Mouse (Mus musculus): ENCODE measurements around the gene Antxrl. TPM values are rescaled to one million over a fixed set of nuclear protein-coding genes. Genes with fewer than 3 reads are reported as not detected.

The Antxrl gene
- polyA plus RNA-seq, 1 experiment from 2014 or later: not detected

- H3K4me2 ChIP-seq (replicated peaks; ENCODE audit: low read depth): no peak overlapping the region
Measured at GRCm38 (mm10) chr14:34078293-34078692, 25.8 kb downstream of the Antxrl start.

GRCm38 (mm10) chr14:34080321-34080997 lies 28.0 kb downstream of the Antxrl start:
- peak; percentile 84 for ATAC-seq (ENCODE audit: low FRiP score, low TSS enrichment)
- TF ChIP-seq EP300 (optimal IDR thresholded peaks at IDR 0.05) (no peak), CTCF (IDR thresholded peaks at IDR 0.05; ENCODE audit: low read depth) (peak; percentile 98)
- no peaks in the 10 kb centered on the region for H3K4me1 ChIP-seq (replicated peaks; ENCODE audit: control insufficient read depth, insufficient read depth)

More at GRCm38 (mm10) chr14:34078293-34078692, 25.8 kb downstream of the Antxrl start:
- WGBS: 69% methylated on average over 4 of the region's 4 CpGs
- no peak overlapping the region for H3K27ac ChIP-seq (replicated peaks)
- H3K9me3 ChIP-seq (ENCODE audit: control insufficient read depth, low read length): no peaks in the 10 kb centered on the region
- H3K9ac ChIP-seq (ENCODE audit: low read length): no peak overlapping the region
- H3K36me3 ChIP-seq (ENCODE audit: control insufficient read depth, insufficient read depth, low read length): no peaks in the 10 kb centered on the region
- no peaks in the 10 kb centered on the region for H3K27me3 ChIP-seq (ENCODE audit: control insufficient read depth, insufficient read depth, low read length)
- DNase-seq (ENCODE audit: low spot score): no peak
- H3K4me1 ChIP-seq (replicated peaks; ENCODE audit: control insufficient read depth, insufficient read depth): no peaks in the 10 kb centered on the region
- no peak for ATAC-seq (ENCODE audit: low FRiP score, low TSS enrichment)
- no peak for TF ChIP-seq CTCF (IDR thresholded peaks at IDR 0.05; ENCODE audit: low read depth)
- no peak for TF ChIP-seq EP300 (optimal IDR thresholded peaks at IDR 0.05)
- no peak overlapping the region for H3K4me3 ChIP-seq (ENCODE audit: low read depth, low read length)

GRCm38 (mm10) chr14:34085731-34086130 lies 33.2 kb downstream of the Antxrl start, which contains the start of gene Anxa8:
TSS of gene Anxa8 (plus strand) at chr14:34085981.
- Histone ChIP-seq H3K4me2 (replicated peaks; ENCODE audit: low read depth) (peak within 1 kb of the TSS; percentile 34), H3K9ac (ENCODE audit: low read length) (peak within 1 kb of the TSS; percentile 27; the same call in 1 of the 2 replicates), H3K4me3 (ENCODE audit: low read depth, low read length) (peak within 1 kb of the TSS; percentile 17), H3K27ac (replicated peaks) (no peak within 1 kb of the TSS), H3K27me3 (ENCODE audit: control insufficient read depth, insufficient read depth, low read length) (no peaks in the 10 kb centered on the region), H3K4me1 (replicated peaks; ENCODE audit: control insufficient read depth, insufficient read depth) (no peaks in the 10 kb centered on the region), H3K36me3 (ENCODE audit: control insufficient read depth, insufficient read depth, low read length) (no peaks in the 10 kb centered on the region), H3K9me3 (ENCODE audit: control insufficient read depth, low read length) (no peaks in the 10 kb centered on the region)
- DNase-seq (ENCODE audit: low spot score) (peak; percentile 58), ATAC-seq (ENCODE audit: low FRiP score, low TSS enrichment) (peak; percentile 72; the same call in 1 of the 2 replicates)
- WGBS: 20% methylated on average over 4 of the region's 4 CpGs
- TF ChIP-seq CTCF (IDR thresholded peaks at IDR 0.05; ENCODE audit: low read depth) (no peak), EP300 (optimal IDR thresholded peaks at IDR 0.05) (no peak)

More at GRCm38 (mm10) chr14:34080321-34080997, 28.0 kb downstream of the Antxrl start:
- H3K36me3 ChIP-seq (ENCODE audit: control insufficient read depth, insufficient read depth, low read length): no peaks in the 10 kb centered on the region
- H3K9me3 ChIP-seq (ENCODE audit: control insufficient read depth, low read length): no peaks in the 10 kb centered on the region
- no peaks in the 10 kb centered on the region for H3K27me3 ChIP-seq (ENCODE audit: control insufficient read depth, insufficient read depth, low read length)
- DNase-seq (ENCODE audit: low spot score): peak; percentile 85
- no peak overlapping the region for H3K27ac ChIP-seq (replicated peaks)
- H3K4me2 ChIP-seq (replicated peaks; ENCODE audit: low read depth): no peak overlapping the region
- no peak overlapping the region for H3K4me3 ChIP-seq (ENCODE audit: low read depth, low read length)
- 14% methylated on average over 11 of the region's 11 CpGs for WGBS
- H3K9ac ChIP-seq (ENCODE audit: low read length): no peak overlapping the region

- H3K27me3 ChIP-seq (ENCODE audit: control insufficient read depth, insufficient read depth, low read length): no peaks in the 10 kb centered on the region
- no peaks in the 10 kb centered on the region for H3K4me1 ChIP-seq (replicated peaks; ENCODE audit: control insufficient read depth, insufficient read depth)
- no peak overlapping the region for H3K27ac ChIP-seq (replicated peaks)
- H3K4me3 ChIP-seq (ENCODE audit: low read depth, low read length): peak overlapping the region; percentile 17
- WGBS: 44% methylated on average over 3 of the region's 4 CpGs
- H3K4me2 ChIP-seq (replicated peaks; ENCODE audit: low read depth): peak overlapping the region; percentile 34
- no peaks in the 10 kb centered on the region for H3K36me3 ChIP-seq (ENCODE audit: control insufficient read depth, insufficient read depth, low read length)
- TF ChIP-seq CTCF (IDR thresholded peaks at IDR 0.05; ENCODE audit: low read depth) (no peak), EP300 (optimal IDR thresholded peaks at IDR 0.05) (no peak)
- H3K9ac ChIP-seq (ENCODE audit: low read length): peak overlapping the region; percentile 27; the same call in 1 of the 2 replicates
- ATAC-seq (ENCODE audit: low FRiP score, low TSS enrichment): no peak
- H3K9me3 ChIP-seq (ENCODE audit: control insufficient read depth, low read length): no peaks in the 10 kb centered on the region
- no peak for DNase-seq (ENCODE audit: low spot score)
Measured at GRCm38 (mm10) chr14:34086806-34087205, 34.3 kb downstream of the Antxrl start.

- Histone ChIP-seq H3K4me3 (ENCODE audit: low read depth, low read length) (no peak overlapping the region), H3K4me2 (replicated peaks; ENCODE audit: low read depth) (no peak overlapping the region), H3K4me1 (replicated peaks; ENCODE audit: control insufficient read depth, insufficient read depth) (no peaks in the 10 kb centered on the region), H3K9me3 (ENCODE audit: control insufficient read depth, low read length) (no peaks in the 10 kb centered on the region), H3K36me3 (ENCODE audit: control insufficient read depth, insufficient read depth, low read length) (no peaks in the 10 kb centered on the region), H3K27ac (replicated peaks) (no peak overlapping the region), H3K9ac (ENCODE audit: low read length) (no peak overlapping the region), H3K27me3 (ENCODE audit: control insufficient read depth, insufficient read depth, low read length) (no peaks in the 10 kb centered on the region)
- TF ChIP-seq EP300 (optimal IDR thresholded peaks at IDR 0.05) (no peak), CTCF (IDR thresholded peaks at IDR 0.05; ENCODE audit: low read depth) (no peak)
- DNase-seq (ENCODE audit: low spot score) (no peak), ATAC-seq (ENCODE audit: low FRiP score, low TSS enrichment) (no peak)
- 56% methylated on average over 2 of the region's 2 CpGs for WGBS
Measured at GRCm38 (mm10) chr14:34087856-34088398, 35.4 kb downstream of the Antxrl start.

GRCm38 (mm10) chr14:34089796-34090195 lies 37.3 kb downstream of the Antxrl start:
- H3K9me3 ChIP-seq (ENCODE audit: control insufficient read depth, low read length): no peaks in the 10 kb centered on the region
- H3K27ac ChIP-seq (replicated peaks): no peak overlapping the region
- no peak overlapping the region for H3K9ac ChIP-seq (ENCODE audit: low read length)
- WGBS: 60% methylated on average over 8 of the region's 8 CpGs
- no peaks in the 10 kb centered on the region for H3K27me3 ChIP-seq (ENCODE audit: control insufficient read depth, insufficient read depth, low read length)
- no peak for DNase-seq (ENCODE audit: low spot score)
- H3K4me1 ChIP-seq (replicated peaks; ENCODE audit: control insufficient read depth, insufficient read depth): no peaks in the 10 kb centered on the region
- ATAC-seq (ENCODE audit: low FRiP score, low TSS enrichment): no peak
- TF ChIP-seq EP300 (optimal IDR thresholded peaks at IDR 0.05) (no peak), CTCF (IDR thresholded peaks at IDR 0.05; ENCODE audit: low read depth) (no peak)
- H3K36me3 ChIP-seq (ENCODE audit: control insufficient read depth, insufficient read depth, low read length): no peaks in the 10 kb centered on the region
- no peak overlapping the region for H3K4me3 ChIP-seq (ENCODE audit: low read depth, low read length)
- H3K4me2 ChIP-seq (replicated peaks; ENCODE audit: low read depth): no peak overlapping the region
